Mouse (Mus musculus): ENCODE data around the gene Il10ra. TPM values are rescaled to one million over a fixed set of nuclear protein-coding genes. Genes with fewer than 3 reads are reported as not detected.

The Il10ra gene
- polyA plus RNA-seq, 1 experiment from 2014 or later = 6.6 TPM

DNA sequence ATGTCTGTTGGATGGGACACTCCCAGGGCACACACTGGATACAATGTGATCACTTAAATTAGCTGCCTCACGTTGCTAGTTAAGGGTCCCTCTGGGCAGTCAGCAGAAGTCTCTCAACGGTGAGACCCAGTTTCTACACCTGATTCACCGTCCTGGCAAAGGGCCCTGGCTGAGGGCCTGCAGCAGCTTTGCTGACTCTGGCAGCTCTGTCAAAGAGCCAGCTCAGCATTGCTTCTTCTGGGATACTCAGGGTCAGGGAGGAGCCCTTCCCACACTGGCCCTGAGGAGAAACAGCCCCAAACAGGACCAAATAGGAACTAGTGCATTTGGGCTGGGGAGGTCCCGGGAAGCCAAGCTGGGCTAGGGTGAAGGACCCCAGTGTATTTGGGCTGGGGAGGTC, 7.5 kb downstream of the Il10ra start:
- no peak for DNase-seq (ENCODE audit: low spot score)

DNA sequence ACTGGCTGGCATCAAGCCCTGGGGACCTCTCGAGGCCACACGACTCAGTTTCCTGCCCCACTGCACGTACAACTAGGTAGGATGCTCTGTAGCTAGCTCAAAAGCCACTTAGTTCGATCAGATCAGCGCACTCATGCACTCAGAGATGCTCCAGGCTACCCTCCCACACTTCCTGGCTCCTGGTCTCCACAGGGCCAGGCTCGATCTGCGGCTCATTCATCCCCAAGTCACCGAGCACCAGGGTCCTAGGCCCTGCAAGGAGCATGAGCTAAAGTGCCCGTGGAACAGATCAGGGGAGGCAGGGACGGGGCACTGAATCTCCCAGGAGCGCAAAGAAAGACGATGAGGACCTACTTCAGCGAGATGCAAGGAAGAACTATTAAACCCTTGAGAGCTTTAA, 9.9 kb downstream of the Il10ra start:
- DNase-seq (ENCODE audit: low spot score) = no peak

DNA sequence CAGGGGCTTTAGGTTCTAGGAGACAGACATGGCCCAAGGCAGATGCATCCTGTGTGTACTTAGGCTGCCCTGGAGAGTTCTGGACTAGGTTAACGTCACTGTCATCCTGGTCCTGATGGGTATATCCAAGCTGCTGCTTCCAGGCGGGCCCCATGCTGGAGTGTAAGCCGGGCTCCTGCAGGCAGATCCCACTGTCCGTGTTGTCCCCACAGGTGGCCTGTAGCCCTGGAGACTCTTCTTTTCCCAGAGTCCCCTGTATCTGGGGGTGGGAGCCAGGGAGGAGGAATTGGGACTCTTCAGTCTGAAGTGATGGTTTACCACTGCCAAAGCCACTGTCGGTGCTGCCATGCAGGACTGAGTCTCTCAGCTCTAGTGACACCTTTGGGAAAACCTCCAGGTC, 13.0 kb downstream of the Il10ra start:
- no peak for DNase-seq (ENCODE audit: low spot score)

DNA sequence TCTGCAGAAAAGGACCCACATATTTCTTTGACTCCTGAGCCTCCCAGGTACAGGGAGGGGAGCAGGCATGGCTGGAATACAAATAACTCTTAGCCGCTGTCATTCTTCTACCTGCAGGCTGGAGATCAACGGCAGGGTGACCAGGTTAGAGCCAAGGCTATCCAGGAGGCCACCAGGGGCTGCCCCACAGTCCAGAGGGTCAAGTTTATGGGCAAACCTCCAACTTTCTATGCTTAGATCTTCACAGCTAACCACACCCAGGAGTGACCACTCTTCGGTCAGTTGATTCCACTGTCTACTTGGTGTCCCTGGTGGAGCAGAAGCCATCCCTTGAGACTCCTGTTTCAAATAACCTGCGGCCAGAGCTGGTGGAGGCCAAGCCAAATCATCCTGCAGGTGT, 13.5 kb downstream of the Il10ra start:
- DNase-seq (ENCODE audit: low spot score) = no peak

DNA sequence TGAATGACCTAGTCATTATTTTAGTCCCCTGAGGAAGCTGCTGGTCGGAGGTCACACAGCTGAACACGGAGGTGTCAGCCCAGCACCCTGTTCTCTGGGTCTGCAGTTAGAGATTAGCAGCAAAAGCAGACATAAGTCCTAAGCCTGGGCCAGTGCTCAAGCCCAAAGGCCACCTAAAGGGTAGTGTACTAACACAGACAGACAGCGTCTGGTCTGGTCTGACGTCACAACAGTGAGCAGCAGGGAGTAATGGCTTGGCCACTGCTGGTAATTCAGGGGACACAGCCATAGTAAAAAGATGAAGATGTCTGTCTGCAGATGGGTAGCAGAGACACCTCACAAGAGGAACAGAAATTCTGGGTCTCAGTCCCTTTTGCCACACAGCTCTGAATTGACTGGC, 14.3 kb downstream of the Il10ra start:
- DNase-seq (ENCODE audit: low spot score) = no peak

DNA sequence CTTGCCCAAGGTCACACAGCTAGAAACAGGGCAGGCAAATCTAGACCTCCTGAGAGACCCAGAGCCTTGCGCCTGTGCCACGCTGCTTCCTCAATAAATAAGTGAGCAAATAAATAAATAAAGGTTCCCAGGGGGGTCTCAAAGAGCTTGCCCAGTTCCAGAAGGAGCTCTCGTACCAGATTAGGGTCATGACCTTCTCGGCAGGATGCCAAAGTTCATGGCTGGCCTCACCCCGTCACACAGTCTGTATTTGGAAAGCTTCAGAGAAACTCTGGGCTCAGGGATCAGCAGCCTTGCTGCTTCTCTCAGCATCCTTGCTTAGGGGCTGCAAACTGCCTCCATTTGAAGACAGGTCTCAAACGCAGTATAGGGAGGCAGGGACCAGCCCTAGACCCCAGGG, 14.9 kb downstream of the Il10ra start:
- DNase-seq (ENCODE audit: low spot score) = no peak

DNA sequence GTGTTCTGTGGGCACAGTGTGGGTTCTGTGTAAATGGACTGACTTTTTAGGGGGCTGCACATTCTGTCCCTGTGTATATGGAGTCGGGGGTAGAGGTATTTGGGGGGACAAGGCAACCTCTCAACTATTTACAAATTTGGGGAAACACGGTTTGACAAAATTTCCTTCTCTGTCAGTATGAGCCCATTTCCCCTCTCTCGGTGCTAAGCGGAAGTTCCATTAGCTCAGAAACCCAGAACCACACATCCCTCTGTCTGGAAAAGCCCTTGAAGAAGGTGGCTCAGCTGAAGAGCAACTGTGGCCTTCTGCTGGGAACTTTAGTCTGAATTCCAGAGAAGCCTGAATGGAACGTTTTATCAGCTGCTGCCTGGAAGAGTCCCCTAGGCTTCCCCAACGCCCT, 16.6 kb downstream of the Il10ra start:
- DNase-seq (ENCODE audit: low spot score) = no peak

DNA sequence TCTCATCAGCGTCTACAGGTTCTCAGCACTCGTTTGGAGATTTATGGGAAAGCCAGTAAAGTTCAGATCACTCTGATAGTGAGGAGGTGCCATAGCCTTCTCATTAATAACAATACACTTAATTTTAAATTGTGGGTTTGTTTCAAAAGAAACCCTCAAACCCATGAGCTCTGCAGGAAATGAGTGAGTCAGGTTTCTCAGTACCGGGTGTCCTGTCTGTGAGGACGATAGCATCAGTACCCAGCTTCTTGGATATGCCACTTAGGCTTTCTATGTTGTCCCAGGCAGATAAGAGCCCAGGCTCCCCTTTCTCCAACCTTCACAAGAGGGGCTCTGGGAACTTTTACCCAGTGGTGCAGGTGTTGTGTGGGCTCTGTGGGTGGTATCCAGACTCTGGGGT, 17.0 kb downstream of the Il10ra start:
- no peak for DNase-seq (ENCODE audit: low spot score)

DNA sequence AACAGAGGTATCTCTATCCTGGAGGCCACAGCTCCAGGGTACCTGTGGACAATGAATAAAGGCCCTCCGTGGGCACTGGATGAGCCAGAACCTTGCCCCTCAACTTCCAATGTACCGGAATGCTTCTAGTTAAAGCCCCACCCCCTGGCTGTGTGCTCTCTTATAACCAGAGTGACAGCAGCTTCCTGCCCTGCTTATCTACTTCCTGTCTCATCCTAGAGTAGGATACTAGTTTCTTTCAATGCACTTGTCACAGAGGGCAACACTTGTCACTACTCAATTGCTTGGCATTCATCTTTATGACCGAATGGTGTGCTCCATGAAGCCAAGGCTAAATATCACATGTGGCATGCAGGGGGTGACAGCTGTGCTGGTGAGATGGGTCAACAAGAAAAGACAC, 17.7 kb downstream of the Il10ra start:
- peak; percentile 68 for DNase-seq (ENCODE audit: low spot score)

DNA sequence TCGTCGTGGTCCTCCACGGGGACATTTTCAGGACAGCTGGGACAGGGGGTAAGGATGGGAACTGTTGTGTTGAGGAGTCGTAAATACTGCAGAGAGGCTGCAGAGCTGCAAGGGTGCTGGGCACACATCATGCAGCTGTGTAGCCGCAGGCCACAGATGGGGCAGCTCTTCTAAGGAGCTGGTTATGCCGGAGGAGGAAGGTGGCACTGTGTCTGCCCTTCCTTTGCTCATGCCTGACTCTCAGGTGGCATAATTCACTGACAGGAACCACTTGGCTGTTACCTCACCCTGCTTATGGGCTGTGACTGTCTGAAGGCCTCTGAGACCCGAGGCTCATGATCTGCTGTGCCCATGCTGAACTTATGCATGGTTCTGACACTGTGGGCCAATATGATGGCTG, 18.6 kb downstream of the Il10ra start:
- DNase-seq (ENCODE audit: low spot score) = peak; percentile 26

DNA sequence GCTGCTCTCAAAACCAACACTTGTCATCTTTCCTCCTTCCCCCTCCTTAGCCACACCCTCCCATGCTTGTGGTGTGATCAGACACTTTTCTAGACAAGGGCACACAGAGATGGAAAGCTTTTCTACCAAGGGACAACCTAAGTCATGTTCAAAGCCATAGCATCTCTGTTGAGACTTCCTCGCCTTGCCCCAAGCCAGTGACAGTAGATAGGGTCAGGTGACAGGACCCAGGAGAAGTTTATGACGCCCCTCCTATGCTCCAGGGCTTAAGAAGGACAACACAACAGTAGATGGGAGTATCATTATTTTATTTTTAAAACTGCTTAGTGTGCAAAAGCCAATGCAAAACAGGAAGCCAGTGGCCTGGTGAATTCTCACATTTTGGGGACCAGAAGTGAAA, 21.4 kb downstream of the Il10ra start:
- DNase-seq (ENCODE audit: low spot score) = peak; percentile 30

DNA sequence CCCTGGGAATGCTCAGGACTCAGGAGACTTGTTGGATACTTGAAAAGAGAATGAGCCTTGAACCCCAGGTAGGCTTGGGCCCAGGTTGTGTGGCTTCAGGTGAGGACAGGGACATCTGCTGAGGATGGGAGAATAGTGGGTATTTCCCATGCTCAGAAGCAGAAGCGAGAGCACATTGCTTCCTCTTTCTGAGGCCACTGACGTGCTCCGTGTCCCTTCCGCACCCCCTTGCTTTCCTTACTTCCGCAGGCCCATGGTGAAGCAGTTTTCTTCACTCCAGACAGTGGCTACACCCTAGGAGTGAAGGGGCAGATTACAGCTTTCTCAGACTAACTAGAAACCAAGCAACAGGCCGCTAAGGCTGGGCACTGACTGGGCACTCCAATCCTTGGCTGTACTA, 22.9 kb downstream of the Il10ra start:
- DNase-seq (ENCODE audit: low spot score) = no peak

DNA sequence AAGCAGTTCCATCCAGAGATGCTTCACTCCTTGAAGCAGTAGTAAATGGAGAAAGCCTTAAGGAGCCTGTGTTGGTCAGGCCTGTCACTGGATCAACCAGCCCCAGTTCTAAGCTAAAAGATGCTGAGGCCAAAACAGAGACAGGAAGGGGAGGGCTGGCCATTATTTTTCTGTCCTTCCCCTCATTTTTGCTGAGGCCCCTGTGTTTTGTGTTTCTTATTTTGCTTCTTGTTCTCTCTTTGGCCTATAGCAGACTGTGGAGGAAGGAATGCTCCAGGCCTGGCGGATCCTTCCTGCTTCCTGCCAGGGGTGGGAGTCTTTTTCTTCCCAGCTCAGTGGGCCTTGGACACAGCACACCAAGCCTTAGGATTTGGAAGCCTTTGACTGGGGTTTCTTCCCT, 23.5 kb downstream of the Il10ra start:
- no peak for DNase-seq (ENCODE audit: low spot score)

DNA sequence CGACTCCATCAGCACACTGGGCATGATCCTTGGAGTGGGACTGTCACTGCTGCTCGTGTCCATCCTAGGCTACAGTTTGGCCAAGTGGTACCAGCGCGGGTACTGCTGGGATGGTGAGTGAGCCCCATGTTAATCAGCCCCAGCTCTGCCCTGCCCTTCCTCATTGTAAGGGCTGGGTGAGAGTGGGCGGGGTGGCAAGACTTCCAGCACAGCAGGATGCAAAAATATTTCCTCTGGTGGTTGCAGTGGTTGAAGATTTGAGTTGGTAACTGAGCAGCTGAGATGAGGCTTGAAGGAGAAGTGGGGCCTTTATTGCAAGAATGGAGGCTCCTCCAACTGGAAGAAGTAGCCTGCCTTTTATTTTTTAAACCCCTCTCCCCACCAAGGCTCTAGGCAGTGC, 27.6 kb downstream of the Il10ra start:
- no peak for DNase-seq (ENCODE audit: low spot score)

DNA sequence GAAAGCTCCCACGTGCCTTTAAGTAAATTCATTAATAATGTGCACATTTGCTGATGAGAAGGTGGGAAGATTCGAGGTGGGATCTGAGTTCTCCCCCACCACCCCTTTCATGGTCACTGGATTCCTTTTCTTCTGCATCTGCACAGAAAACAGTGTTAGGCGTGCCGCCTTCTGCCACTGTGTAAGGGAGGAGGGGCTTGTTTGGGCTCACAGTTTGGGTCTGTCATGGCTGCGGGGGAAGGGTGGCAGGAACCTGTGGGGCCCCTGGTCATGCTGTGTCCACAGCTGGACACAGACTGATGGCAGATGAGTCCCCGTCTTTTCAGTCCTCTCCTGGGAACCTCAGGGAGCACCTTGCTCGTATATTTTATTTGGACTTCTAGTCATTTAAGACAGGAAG, 32.2 kb downstream of the Il10ra start:
- DNase-seq (ENCODE audit: low spot score) = no peak

DNA sequence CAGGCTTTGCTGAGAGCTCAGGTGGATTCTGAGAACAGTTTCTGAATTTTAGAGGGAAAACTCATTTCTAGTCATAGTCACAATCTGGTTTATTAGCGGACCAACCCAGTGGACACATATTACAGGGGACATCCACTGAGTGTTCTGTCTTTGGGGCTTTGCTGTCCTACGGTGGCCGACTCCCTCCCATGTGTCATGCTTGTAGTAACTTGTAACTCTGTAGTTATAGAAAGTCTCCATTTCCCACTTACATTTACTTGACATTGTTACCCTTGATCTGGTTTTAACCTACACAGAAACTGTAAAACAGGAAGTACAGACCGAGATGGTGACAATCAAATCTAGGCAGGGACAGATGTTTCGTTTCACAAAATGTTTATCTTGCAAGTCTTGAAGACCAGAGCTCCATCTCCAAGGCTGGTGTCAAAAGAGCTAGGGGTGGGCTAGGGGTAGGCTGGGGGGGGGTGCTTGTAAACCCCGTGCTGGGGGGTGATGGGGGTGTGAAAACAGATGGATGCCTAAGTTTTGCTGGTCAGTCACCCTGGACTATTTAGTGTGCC, 33.2 kb downstream of the Il10ra start:
- peak; percentile 55 for DNase-seq (ENCODE audit: low spot score)

DNA sequence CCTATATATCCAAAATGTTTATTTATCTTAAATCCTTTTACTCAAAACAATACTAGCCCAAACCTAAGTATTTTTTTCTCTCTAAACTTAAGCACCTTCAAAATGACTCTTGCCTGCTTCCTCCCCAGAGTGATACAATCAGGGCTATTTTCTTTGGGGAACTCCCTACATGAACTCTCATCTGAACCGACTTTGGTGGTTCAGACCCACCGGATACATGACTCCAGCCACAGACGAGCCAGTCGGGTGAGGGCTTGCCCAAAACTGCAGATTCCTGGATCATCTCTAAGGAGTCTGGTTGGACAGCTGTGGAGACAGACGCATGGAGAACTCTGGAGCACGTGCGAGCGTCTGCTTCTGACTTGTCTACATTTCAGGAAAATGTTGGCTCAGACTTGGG, 39.6 kb downstream of the Il10ra start:
- DNase-seq (ENCODE audit: low spot score) = no peak

DNA sequence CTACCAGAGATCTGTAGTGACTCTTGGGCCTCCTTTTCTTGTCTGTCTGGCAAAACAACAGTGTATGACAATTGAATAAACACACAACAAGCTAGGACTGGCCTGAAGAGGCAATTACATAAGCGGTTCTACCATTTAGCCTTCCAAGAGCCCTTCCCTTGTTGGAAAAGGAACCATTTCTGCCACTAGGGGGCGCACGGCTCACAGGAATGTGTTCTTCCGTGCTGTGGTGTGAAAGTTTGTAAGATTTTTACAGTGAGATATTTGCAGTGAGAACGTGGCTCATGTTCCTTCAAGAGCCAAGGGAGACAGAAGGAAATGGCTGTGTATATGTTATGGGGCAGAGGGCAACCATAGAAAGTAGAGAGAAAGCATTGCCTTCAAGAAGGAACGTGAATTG, 47.4 kb downstream of the Il10ra start:
- peak; percentile 93 for DNase-seq (ENCODE audit: low spot score)

DNA sequence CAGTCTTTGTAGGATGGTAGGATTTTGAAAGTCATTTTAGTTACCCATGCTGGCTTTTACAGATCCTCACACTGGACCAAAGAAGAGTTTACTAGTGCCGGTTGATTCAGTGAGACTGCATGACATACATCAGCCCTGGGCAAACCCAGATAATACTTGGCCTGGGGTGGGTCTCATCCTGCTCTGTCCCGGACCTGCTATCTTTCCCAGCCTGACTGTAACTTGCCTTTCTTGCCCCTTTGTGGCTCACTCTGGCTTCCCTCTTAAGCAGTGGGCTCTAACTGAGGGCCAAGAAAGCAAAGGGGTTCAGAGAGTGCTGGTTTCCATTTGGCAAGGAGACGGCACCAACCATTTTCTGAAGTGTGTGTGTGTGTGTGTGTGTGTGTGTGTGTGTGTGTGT, 49.3 kb downstream of the Il10ra start:
- DNase-seq (ENCODE audit: low spot score) = no peak

DNA sequence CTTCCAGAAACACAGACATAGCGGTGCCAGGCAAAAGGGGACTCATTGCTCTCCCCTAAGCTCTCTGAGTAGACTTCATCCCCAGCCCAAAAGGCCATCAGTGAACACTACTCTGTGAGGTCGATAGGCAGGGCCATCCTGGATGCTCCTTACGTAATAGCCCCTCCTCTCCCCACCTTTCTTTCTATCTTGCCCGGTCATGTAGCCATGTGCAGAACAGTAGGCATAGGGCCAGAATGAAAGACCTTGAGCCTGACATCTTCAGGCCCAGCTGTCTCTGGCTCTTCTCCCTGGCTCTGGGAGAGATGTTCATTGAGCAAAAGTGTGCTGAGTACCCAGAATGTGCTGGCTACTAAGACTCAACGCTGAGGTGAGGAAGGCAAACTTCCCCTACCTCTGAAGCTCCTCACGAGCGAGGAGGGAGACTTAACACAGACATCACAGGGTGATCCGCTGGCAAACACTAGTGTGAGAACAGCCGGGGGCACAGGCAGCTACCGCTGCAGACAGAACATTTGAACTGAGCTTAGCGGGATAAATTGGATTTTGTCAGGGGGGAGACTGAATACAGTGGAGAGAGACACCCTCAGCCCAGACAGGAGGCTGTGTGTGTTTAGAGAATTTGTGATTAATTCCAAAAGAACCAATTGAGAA, 53.3 kb downstream of the Il10ra start:
- peak; percentile 44 for DNase-seq (ENCODE audit: low spot score)

DNA sequence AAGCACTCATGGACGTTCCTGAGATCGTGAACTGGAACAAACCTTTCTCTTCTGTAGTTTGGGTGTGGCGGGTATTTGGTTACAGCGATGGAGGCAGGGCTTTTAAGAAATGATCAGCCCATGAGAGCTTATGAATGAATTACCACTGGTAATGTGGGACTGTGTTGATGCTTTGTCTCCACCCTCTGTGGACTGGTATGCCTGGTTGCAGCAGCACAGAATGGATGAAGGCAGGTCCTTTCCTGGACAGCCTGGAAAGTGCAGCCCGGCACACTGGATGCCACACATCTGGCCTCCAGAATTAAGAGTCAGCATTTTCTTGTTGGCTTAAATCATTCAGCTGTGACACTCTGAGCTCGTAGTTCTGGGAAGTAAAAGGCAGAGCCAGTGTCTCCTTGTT, 56.9 kb downstream of the Il10ra start:
- no peak for DNase-seq (ENCODE audit: low spot score)

DNA sequence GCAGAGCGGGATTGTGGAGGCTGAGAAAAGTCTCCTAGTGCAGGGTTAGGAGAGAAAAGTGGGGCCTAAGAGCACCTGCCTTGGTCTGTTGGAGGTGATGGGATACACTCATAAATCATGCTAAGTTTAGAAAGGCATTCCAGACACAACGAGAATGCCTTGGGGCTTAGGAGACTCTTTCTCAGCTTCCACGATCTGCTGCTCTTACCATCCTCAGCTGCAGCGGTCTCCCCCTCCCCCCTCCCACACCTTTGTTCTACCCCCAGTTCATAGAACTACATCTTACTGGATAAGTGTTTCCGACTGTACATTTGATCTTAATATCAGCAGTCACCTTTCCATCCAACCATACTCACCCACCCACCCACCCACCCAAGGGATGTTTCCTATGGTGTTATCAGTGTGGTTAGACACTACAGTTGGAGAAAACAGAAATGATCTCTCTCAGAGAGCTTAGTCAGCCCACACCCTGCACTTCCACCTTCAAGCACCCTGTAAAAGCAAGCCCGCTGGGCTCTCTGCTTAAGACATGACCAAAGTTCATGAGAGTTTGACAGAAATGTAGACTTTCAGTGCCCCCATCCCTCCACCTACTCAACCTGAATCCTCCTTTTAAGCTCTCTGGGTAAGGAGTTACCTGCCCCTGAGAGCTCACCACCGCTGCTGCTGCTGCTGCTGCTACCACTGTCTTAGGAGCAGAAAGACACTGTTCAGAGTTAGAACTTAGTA, 61.8 kb downstream of the Il10ra start:
- peak; percentile 40 for DNase-seq (ENCODE audit: low spot score)

DNA sequence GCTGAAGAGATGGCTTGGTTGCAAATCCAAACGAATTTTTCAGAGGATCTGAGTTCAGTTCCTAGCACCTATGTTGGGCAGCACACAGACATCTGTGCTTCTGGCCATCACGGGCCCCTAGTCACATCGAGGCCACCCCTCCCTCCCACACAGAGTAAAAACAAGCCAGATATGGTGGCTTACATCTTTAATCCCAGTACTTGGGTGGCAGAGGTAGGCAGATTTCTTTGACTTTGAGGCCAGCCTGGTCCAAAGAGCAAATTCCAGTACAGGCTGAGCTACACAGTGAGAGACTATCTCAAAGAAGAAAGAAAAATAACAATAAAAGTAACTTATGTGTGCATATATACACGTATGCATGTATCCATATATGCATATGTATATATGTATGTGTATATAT, 62.8 kb downstream of the Il10ra start:
- no peak for DNase-seq (ENCODE audit: low spot score)
